9 mouse cellular contexts compared by ENCODE assay signal in genomic region chr10:21251881-21252534, GRCm38 (mm10). TPM values are rescaled to one million over a fixed set of nuclear protein-coding genes. Genes with fewer than 3 reads are reported as not detected.
A peak's percentile ranks its signal among the peaks of the same experiment; 100 is the strongest.
DNase-seq lines count a peak whose midpoint lies in the region; ATAC-seq and TF ChIP-seq lines count a peak whose summit lies in the region.
"Had no signal": no experiment of that assay in that cellular context is flagged by ENCODE, and none has a peak within 500 bp of the region (broad histone marks: within the 10 kb centered on the region; RNA-seq: fewer than 3 reads in every experiment).

No protein-coding gene starts in this region.

- H3K27ac ChIP-seq in hindbrain, postnatal 0 days: no peak overlapping the region
- H3K27ac ChIP-seq in hindbrain, embryonic 10.5 days: no peak overlapping the region
- H3K27ac ChIP-seq in neural tube, embryonic 15.5 days (replicated peaks): no peak overlapping the region
- H3K27ac ChIP-seq in hindbrain, embryonic 13.5 days: no peak overlapping the region
- H3K27ac ChIP-seq: lung, embryonic 15.5 days had no signal

- H3K4me2 ChIP-seq in hindbrain, postnatal 0 days (ENCODE audit: low read depth, low read length): no peak overlapping the region
- no peak overlapping the region for H3K4me2 ChIP-seq in neural tube, embryonic 15.5 days
- H3K4me2 ChIP-seq in hindbrain, embryonic 13.5 days: no peak overlapping the region
- H3K4me2 ChIP-seq: lung, embryonic 15.5 days had no signal

- H3K4me3 ChIP-seq in hindbrain, postnatal 0 days (ENCODE audit: low read length): no peak overlapping the region
- no peak overlapping the region for H3K4me3 ChIP-seq in hindbrain, embryonic 10.5 days
- no peak overlapping the region for H3K4me3 ChIP-seq in neural tube, embryonic 15.5 days (replicated peaks)
- no peak overlapping the region for H3K4me3 ChIP-seq in hindbrain, embryonic 13.5 days
- H3K4me3 ChIP-seq: lung, embryonic 15.5 days had no signal

- no peak for TF ChIP-seq CTCF in hindbrain, postnatal 0 days (IDR thresholded peaks at IDR 0.05; ENCODE audit: low read depth)

- no peaks in the 10 kb centered on the region for H3K4me1 ChIP-seq in hindbrain, postnatal 0 days (ENCODE audit: insufficient read depth, low read length)
- no peaks in the 10 kb centered on the region for H3K4me1 ChIP-seq in hindbrain, embryonic 10.5 days (replicated peaks)
- 0 out of 2 replicates have a peak, but pooled peaks cover 2% of the 10 kb centered on the region for H3K4me1 ChIP-seq in neural tube, embryonic 15.5 days
- no peaks in the 10 kb centered on the region for H3K4me1 ChIP-seq in hindbrain, embryonic 13.5 days (replicated peaks)
- H3K4me1 ChIP-seq: lung, embryonic 15.5 days had no signal

- H3K9me3 ChIP-seq in hindbrain, postnatal 0 days (ENCODE audit: low read length): no peaks in the 10 kb centered on the region
- H3K9me3 ChIP-seq in hindbrain, embryonic 10.5 days: no peaks in the 10 kb centered on the region
- H3K9me3 ChIP-seq in neural tube, embryonic 15.5 days (replicated peaks): no peaks in the 10 kb centered on the region
- H3K9me3 ChIP-seq in hindbrain, embryonic 13.5 days: no peaks in the 10 kb centered on the region
- H3K9me3 ChIP-seq: lung, embryonic 15.5 days had no signal

- H3K36me3 ChIP-seq in hindbrain, postnatal 0 days (ENCODE audit: insufficient read depth, low read length): no peaks in the 10 kb centered on the region
- H3K36me3 ChIP-seq in hindbrain, embryonic 10.5 days: no peaks in the 10 kb centered on the region
- no peaks in the 10 kb centered on the region for H3K36me3 ChIP-seq in neural tube, embryonic 15.5 days
- H3K36me3 ChIP-seq in hindbrain, embryonic 13.5 days: no peaks in the 10 kb centered on the region
- H3K36me3 ChIP-seq: lung, embryonic 15.5 days had no signal

- intact Hi-C loops in left cerebral cortex, postnatal 4 days (cut with DNase I): no loop called here

- DNase-seq in hindbrain, postnatal 0 days (ENCODE audit: low spot score): peak; percentile 7
- no peak for DNase-seq in hindbrain, embryonic 10.5 days (ENCODE audit: low spot score)
- peak; percentile 75 for DNase-seq in MN1 (ENCODE audit: low spot score)
- DNase-seq in frontal cortex, postnatal 14 days (ENCODE audit: low spot score in 2 of 2): peak; percentile 11 to 14
- DNase-seq in left cerebral cortex, postnatal 4 days: peak; percentile 9
- peak; percentile 32 to 74 for DNase-seq in spleen, postnatal 10 days (ENCODE audit: low spot score in 2 of 2)

- no peak for ATAC-seq in hindbrain, postnatal 0 days
- ATAC-seq in neural tube, embryonic 15.5 days (ENCODE audit: low FRiP score): no peak
- ATAC-seq in hindbrain, embryonic 13.5 days (ENCODE audit: low FRiP score): no peak

- no peaks in the 10 kb centered on the region for H3K27me3 ChIP-seq in hindbrain, postnatal 0 days (ENCODE audit: insufficient read depth, low read length)
- no peaks in the 10 kb centered on the region for H3K27me3 ChIP-seq in hindbrain, embryonic 10.5 days (ENCODE audit: insufficient read depth, poor library complexity, severe bottlenecking)
- H3K27me3 ChIP-seq in neural tube, embryonic 15.5 days (replicated peaks): no peaks in the 10 kb centered on the region
- H3K27me3 ChIP-seq in hindbrain, embryonic 13.5 days: no peaks in the 10 kb centered on the region
- H3K27me3 ChIP-seq: lung, embryonic 15.5 days had no signal

- no peak overlapping the region for H3K9ac ChIP-seq in hindbrain, postnatal 0 days (replicated peaks; ENCODE audit: low read length)
- no peak overlapping the region for H3K9ac ChIP-seq in neural tube, embryonic 15.5 days (replicated peaks)
- no peak overlapping the region for H3K9ac ChIP-seq in hindbrain, embryonic 13.5 days
- H3K9ac ChIP-seq: lung, embryonic 15.5 days had no signal

- WGBS in hindbrain, postnatal 0 days: 49% methylated on average over 15 of the region's 15 CpGs
- 67% methylated on average over 15 of the region's 15 CpGs for WGBS in hindbrain, embryonic 10.5 days
- 62% methylated on average over 15 of the region's 15 CpGs for WGBS in neural tube, embryonic 15.5 days
- 60% methylated on average over 15 of the region's 15 CpGs for WGBS in hindbrain, embryonic 13.5 days

RNA-seq across cellular contexts. Expression of gene Hbs1l, which starts 43.8 kb away (rescaled TPM):
- total RNA-seq in hindbrain, postnatal 0 days (2014; rRNA removed): 61.3 and 62.2 TPM in 2 replicates
- 78.3 and 78.9 TPM in 2 replicates for polyA plus RNA-seq in hindbrain, postnatal 0 days (2015; fragmentation: Nextera tagmentation; extraction: Ambion mirVana)
- polyA plus RNA-seq in hindbrain, embryonic 10.5 days (2016; fragmentation: Nextera tagmentation; extraction: Ambion mirVana): 114 and 124 TPM in 2 replicates
- total RNA-seq in left cerebral cortex, postnatal 4 days (2021): 100 to 1,000 TPM in 1 of 2 experiments, 10 to 100 TPM in 1; 97.7 to 102 TPM
- 86.5 and 93.3 TPM in 2 replicates for polyA plus RNA-seq in neural tube, embryonic 15.5 days (2015; fragmentation: Nextera tagmentation; extraction: Ambion mirVana)
- polyA plus RNA-seq in hindbrain, embryonic 13.5 days (2015; fragmentation: Nextera tagmentation; extraction: Ambion mirVana): 99.1 and 102 TPM in 2 replicates
